Mouse (Mus musculus): ENCODE measurements around the gene Pcnx2. TPM values are rescaled to one million over a fixed set of nuclear protein-coding genes. Genes with fewer than 3 reads are reported as not detected.

Gene Pcnx2
- polyA plus RNA-seq, 1 experiment: 54.4 TPM

GRCm38 (mm10) chr8:125756391-125757105, 141.6 kb downstream of the Pcnx2 start:
- Histone ChIP-seq H3K4me1 (ENCODE audit: control insufficient read depth, insufficient read depth, low read length) (peaks cover 5% of the 10 kb centered on the region; the same call in 1 of the 2 replicates), H3K27ac (ENCODE audit: insufficient read depth, low read length) (no peak overlapping the region), H3K4me3 (ENCODE audit: insufficient read depth, low read length) (no peak overlapping the region)
- no peak for TF ChIP-seq POLR2A (IDR thresholded peaks at IDR 0.05; ENCODE audit: extremely low read depth, insufficient read depth, low read length)
- TF ChIP-seq CTCF (IDR thresholded peaks at IDR 0.05; ENCODE audit: extremely low read depth, insufficient read depth, low read length): no peak

DNA sequence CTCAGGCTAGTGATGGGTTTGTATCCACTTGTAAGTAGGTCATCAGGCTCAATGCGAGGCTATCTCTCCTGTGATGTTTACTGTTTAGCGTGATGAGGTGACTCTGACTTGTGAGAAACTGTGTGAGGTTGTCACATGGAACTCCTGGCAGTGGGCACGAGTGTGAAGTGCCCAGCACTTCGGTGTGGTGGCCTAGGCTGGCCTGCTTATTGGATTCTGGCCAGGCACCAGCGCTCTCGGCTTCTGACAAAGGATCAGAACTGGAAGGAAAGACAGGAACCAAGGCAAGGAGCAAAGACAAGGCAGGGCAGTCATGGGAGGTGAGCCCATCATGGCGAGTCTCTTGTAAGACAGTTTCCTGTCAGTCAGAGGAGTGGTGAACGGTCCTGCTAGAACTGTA, 142.2 kb downstream of the Pcnx2 start:
- H3K4me1 ChIP-seq (ENCODE audit: control insufficient read depth, insufficient read depth, low read length): peaks cover 5% of the 10 kb centered on the region; the same call in 1 of the 2 replicates
- no peak overlapping the region for H3K27ac ChIP-seq (ENCODE audit: insufficient read depth, low read length)
- no peak overlapping the region for H3K4me3 ChIP-seq (ENCODE audit: insufficient read depth, low read length)
- no peak for TF ChIP-seq POLR2A (IDR thresholded peaks at IDR 0.05; ENCODE audit: extremely low read depth, insufficient read depth, low read length)
- no peak for TF ChIP-seq CTCF (IDR thresholded peaks at IDR 0.05; ENCODE audit: extremely low read depth, insufficient read depth, low read length)

- TF ChIP-seq CTCF (IDR thresholded peaks at IDR 0.05; ENCODE audit: extremely low read depth, insufficient read depth, low read length) (no peak), POLR2A (IDR thresholded peaks at IDR 0.05; ENCODE audit: extremely low read depth, insufficient read depth, low read length) (no peak)
- no peak overlapping the region for H3K27ac ChIP-seq (ENCODE audit: insufficient read depth, low read length)
- no peak overlapping the region for H3K4me3 ChIP-seq (ENCODE audit: insufficient read depth, low read length)
- H3K4me1 ChIP-seq (ENCODE audit: control insufficient read depth, insufficient read depth, low read length): no peaks in the 10 kb centered on the region
Measured at GRCm38 (mm10) chr8:125750846-125751245, 147.3 kb downstream of the Pcnx2 start.

DNA sequence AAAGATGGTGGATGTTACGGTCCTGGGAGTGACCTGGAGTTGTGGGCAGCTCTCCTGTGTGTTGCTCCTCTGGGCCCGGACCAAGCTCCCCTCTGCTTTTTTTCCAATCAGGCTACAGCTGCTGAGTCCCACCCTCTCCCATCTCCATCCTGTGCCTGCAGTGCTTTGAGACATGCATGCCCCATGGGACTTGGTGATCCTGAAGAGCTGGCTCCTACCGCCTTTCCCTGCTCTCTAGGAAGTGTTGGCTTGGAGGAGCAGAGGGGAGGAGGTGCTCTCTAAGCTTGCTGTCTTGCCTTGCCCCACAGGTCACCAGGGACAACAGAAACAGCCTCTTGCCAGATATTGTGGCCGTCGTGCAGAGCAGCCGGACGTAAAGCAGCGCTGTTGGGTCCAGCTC, 150.7 kb downstream of the Pcnx2 start:
- Histone ChIP-seq H3K4me3 (ENCODE audit: insufficient read depth, low read length) (no peak overlapping the region), H3K4me1 (ENCODE audit: control insufficient read depth, insufficient read depth, low read length) (no peaks in the 10 kb centered on the region), H3K27ac (ENCODE audit: insufficient read depth, low read length) (no peak overlapping the region)
- no peak for TF ChIP-seq CTCF (IDR thresholded peaks at IDR 0.05; ENCODE audit: extremely low read depth, insufficient read depth, low read length)
- TF ChIP-seq POLR2A (IDR thresholded peaks at IDR 0.05; ENCODE audit: extremely low read depth, insufficient read depth, low read length): no peak

- no peaks in the 10 kb centered on the region for H3K4me1 ChIP-seq (ENCODE audit: control insufficient read depth, insufficient read depth, low read length)
- no peak overlapping the region for H3K27ac ChIP-seq (ENCODE audit: insufficient read depth, low read length)
- no peak overlapping the region for H3K4me3 ChIP-seq (ENCODE audit: insufficient read depth, low read length)
- TF ChIP-seq POLR2A (IDR thresholded peaks at IDR 0.05; ENCODE audit: extremely low read depth, insufficient read depth, low read length) (no peak), CTCF (IDR thresholded peaks at IDR 0.05; ENCODE audit: extremely low read depth, insufficient read depth, low read length) (no peak)
Measured at GRCm38 (mm10) chr8:125744914-125745576, 153.1 kb downstream of the Pcnx2 start.

DNA sequence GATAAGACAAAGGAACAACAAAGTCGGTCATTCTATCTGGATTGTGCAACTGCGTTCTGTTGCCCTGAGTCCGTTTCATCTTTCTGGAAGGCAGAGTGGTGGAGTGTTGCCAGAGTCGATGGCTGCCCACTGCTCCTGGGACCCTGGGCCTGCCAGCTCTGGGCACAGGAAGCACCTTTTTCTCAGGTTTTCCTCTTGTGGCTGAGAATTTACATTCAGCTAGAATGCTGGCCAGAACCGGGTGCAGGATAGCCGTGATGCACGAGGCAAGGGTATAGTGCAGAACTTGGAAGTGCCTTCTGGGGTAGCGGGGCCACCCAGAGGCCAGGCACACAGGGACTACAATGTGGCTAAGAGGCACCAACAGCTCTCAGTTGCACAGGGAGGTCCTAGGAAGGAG, 155.7 kb downstream of the Pcnx2 start:
- Histone ChIP-seq H3K4me1 (ENCODE audit: control insufficient read depth, insufficient read depth, low read length) (no peaks in the 10 kb centered on the region), H3K4me3 (ENCODE audit: insufficient read depth, low read length) (no peak overlapping the region), H3K27ac (ENCODE audit: insufficient read depth, low read length) (no peak overlapping the region)
- no peak for TF ChIP-seq POLR2A (IDR thresholded peaks at IDR 0.05; ENCODE audit: extremely low read depth, insufficient read depth, low read length)
- TF ChIP-seq CTCF (IDR thresholded peaks at IDR 0.05; ENCODE audit: extremely low read depth, insufficient read depth, low read length): no peak

GRCm38 (mm10) chr8:125741855-125742254, 156.3 kb downstream of the Pcnx2 start:
- Histone ChIP-seq H3K27ac (ENCODE audit: insufficient read depth, low read length) (no peak overlapping the region), H3K4me3 (ENCODE audit: insufficient read depth, low read length) (no peak overlapping the region), H3K4me1 (ENCODE audit: control insufficient read depth, insufficient read depth, low read length) (no peaks in the 10 kb centered on the region)
- TF ChIP-seq CTCF (IDR thresholded peaks at IDR 0.05; ENCODE audit: extremely low read depth, insufficient read depth, low read length) (no peak), POLR2A (IDR thresholded peaks at IDR 0.05; ENCODE audit: extremely low read depth, insufficient read depth, low read length) (no peak)

DNA sequence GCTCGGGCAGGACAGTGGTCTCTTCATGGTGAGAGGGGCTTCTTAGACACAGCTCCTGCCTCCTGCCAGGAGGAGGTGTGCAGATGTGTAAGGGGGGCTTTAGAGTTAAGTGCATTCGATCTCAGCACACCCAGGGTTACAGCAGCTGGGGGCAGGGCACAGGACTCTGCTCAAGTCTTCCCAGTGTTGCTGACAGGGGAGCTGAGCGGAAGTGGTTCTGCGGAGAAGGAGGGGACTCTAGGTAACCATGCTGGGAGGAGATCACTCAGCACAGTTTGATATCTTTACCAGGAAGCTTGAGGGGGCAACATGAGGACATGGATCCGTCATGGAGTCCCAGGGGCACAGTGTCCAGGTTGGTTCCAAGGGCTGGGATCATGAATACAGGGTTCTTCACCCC, 156.7 kb downstream of the Pcnx2 start:
- no peak for TF ChIP-seq POLR2A (IDR thresholded peaks at IDR 0.05; ENCODE audit: extremely low read depth, insufficient read depth, low read length)
- no peak for TF ChIP-seq CTCF (IDR thresholded peaks at IDR 0.05; ENCODE audit: extremely low read depth, insufficient read depth, low read length)
- Histone ChIP-seq H3K27ac (ENCODE audit: insufficient read depth, low read length) (no peak overlapping the region), H3K4me3 (ENCODE audit: insufficient read depth, low read length) (no peak overlapping the region), H3K4me1 (ENCODE audit: control insufficient read depth, insufficient read depth, low read length) (no peaks in the 10 kb centered on the region)

- no peak overlapping the region for H3K27ac ChIP-seq (ENCODE audit: insufficient read depth, low read length)
- TF ChIP-seq CTCF (IDR thresholded peaks at IDR 0.05; ENCODE audit: extremely low read depth, insufficient read depth, low read length) (no peak), POLR2A (IDR thresholded peaks at IDR 0.05; ENCODE audit: extremely low read depth, insufficient read depth, low read length) (no peak)
Measured at GRCm38 (mm10) chr8:125740655-125741054, 157.5 kb downstream of the Pcnx2 start.

DNA sequence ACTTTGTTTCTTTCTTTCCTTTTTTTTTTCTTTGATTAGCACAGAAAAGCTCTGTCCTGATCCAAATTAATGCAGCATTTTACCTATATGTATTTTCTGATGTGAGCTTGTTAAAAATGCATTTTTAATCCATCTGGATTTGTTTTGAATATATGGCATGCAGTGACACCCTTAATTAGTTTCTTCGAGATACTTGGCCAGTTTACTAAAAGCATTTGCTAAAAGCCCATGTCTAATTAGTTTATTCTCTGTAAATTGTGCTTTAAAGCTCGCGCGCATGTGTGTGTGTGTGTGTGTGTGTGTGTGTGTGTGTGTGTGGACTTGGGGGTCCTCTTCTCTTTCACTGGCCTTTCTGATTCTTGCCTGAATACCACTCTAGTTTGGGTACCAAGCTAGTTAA, 159.2 kb downstream of the Pcnx2 start:
- TF ChIP-seq CTCF (IDR thresholded peaks at IDR 0.05; ENCODE audit: extremely low read depth, insufficient read depth, low read length): no peak
- H3K4me3 ChIP-seq (ENCODE audit: insufficient read depth, low read length): no peak overlapping the region
- no peaks in the 10 kb centered on the region for H3K4me1 ChIP-seq (ENCODE audit: control insufficient read depth, insufficient read depth, low read length)
- no peak overlapping the region for H3K27ac ChIP-seq (ENCODE audit: insufficient read depth, low read length)

More at GRCm38 (mm10) chr8:125740655-125741054, 157.5 kb downstream of the Pcnx2 start:
- Histone ChIP-seq H3K4me3 (ENCODE audit: insufficient read depth, low read length) (no peak overlapping the region), H3K4me1 (ENCODE audit: control insufficient read depth, insufficient read depth, low read length) (no peaks in the 10 kb centered on the region)
